Comparison of ENCODE assay signal across 18 mouse cellular contexts in the genomic region with DNA sequence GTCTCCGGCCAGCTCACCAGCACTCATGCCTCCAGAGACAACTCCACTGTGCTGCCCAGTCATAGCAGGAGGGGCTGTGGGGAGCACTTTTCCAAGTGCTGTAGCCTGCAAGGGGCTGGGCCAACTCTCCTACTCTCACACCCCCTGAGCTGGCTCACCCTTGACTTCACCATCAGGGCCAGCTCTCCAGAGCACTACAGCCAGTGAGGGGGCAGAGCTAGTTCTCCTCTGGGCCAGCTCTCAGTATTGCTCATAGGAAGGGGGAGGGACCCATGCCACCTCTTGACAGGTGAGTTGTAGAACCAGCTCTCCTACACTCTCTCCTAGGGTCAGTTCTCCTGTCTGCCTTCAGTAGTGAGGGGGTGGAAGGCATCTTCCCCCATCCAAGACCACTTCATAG.
DNase-seq lines count a peak whose midpoint lies in the region; ATAC-seq and TF ChIP-seq lines count a peak whose summit lies in the region.
"Had no signal": no experiment of that assay in that cellular context is flagged by ENCODE, and none has a peak within 500 bp of the region (broad histone marks: within the 10 kb centered on the region; RNA-seq: fewer than 3 reads in every experiment).

No protein-coding gene starts in this region.

- TF ChIP-seq CTCF in lung, adult 2 months (IDR thresholded peaks at IDR 0.05; ENCODE audit: insufficient read depth, low read length), result no peak

- 100% methylated on average over 1 of the region's 1 CpGs for WGBS in intestine, embryonic 14.5 days
- 95% methylated on average over 1 of the region's 1 CpGs for WGBS in intestine, embryonic 15.5 days
- 100% methylated on average over 1 of the region's 1 CpGs for WGBS in embryonic facial prominence, embryonic 15.5 days
- WGBS in lung, adult 2 months, result 66% methylated on average over 1 of the region's 1 CpGs
- WGBS in heart, embryonic 12.5 days, result 94% methylated on average over 1 of the region's 1 CpGs

- H3K27ac ChIP-seq in intestine, embryonic 14.5 days (ENCODE audit: low read depth), result no peak overlapping the region
- H3K27ac ChIP-seq in intestine, embryonic 15.5 days, result no peak overlapping the region
- no peak overlapping the region for H3K27ac ChIP-seq in embryonic facial prominence, embryonic 15.5 days (replicated peaks)
- H3K27ac ChIP-seq in heart, embryonic 12.5 days (ENCODE audit: poor library complexity, severe bottlenecking), result no peak overlapping the region
- H3K27ac ChIP-seq: heart, embryonic 15.5 days had no signal

- no peak for TF ChIP-seq POLR2A in lung, adult 2 months (IDR thresholded peaks at IDR 0.05; ENCODE audit: borderline replicate concordance, extremely low read depth, low read depth, low read length)

- no peaks in the 10 kb centered on the region for H3K36me3 ChIP-seq in intestine, embryonic 14.5 days (ENCODE audit: control insufficient read depth, insufficient read depth, low read length)
- no peaks in the 10 kb centered on the region for H3K36me3 ChIP-seq in intestine, embryonic 15.5 days
- H3K36me3 ChIP-seq in embryonic facial prominence, embryonic 15.5 days, result no peaks in the 10 kb centered on the region
- H3K36me3 ChIP-seq in heart, embryonic 12.5 days, result no peaks in the 10 kb centered on the region
- H3K36me3 ChIP-seq: heart, embryonic 15.5 days had no signal

- no peak overlapping the region for H3K9ac ChIP-seq in intestine, embryonic 14.5 days (ENCODE audit: low read length)
- no peak overlapping the region for H3K9ac ChIP-seq in intestine, embryonic 15.5 days
- no peak overlapping the region for H3K9ac ChIP-seq in embryonic facial prominence, embryonic 15.5 days
- H3K9ac ChIP-seq in heart, embryonic 12.5 days, result no peak overlapping the region
- H3K9ac ChIP-seq: heart, embryonic 15.5 days; liver, postnatal 0 days had no signal

- no peak overlapping the region for H3K4me3 ChIP-seq in intestine, embryonic 14.5 days (ENCODE audit: low read depth, low read length)
- H3K4me3 ChIP-seq in intestine, embryonic 15.5 days (replicated peaks), result no peak overlapping the region
- no peak overlapping the region for H3K4me3 ChIP-seq in embryonic facial prominence, embryonic 15.5 days (replicated peaks)
- H3K4me3 ChIP-seq in lung, adult 2 months (replicated peaks; ENCODE audit: extremely low read depth, low read depth, low read length), result no peak overlapping the region
- H3K4me3 ChIP-seq in heart, embryonic 12.5 days, result no peak overlapping the region
- H3K4me3 ChIP-seq: heart, embryonic 15.5 days had no signal

- H3K4me1 ChIP-seq in intestine, embryonic 14.5 days (replicated peaks; ENCODE audit: control insufficient read depth, insufficient read depth, low read length), result peaks cover 4% of the 10 kb centered on the region; the same call in 1 of the 2 replicates
- H3K4me1 ChIP-seq in intestine, embryonic 15.5 days (replicated peaks), result 0 out of 2 replicates have a peak, but pooled peaks cover 2% of the 10 kb centered on the region
- no peaks in the 10 kb centered on the region for H3K4me1 ChIP-seq in embryonic facial prominence, embryonic 15.5 days
- H3K4me1 ChIP-seq in lung, adult 2 months (ENCODE audit: control insufficient read depth, insufficient read depth, low read length), result peaks cover 2% of the 10 kb centered on the region; the same call in 1 of the 2 replicates
- peaks cover 34% of the 10 kb centered on the region for H3K4me1 ChIP-seq in heart, embryonic 12.5 days (replicated peaks)

- no peaks in the 10 kb centered on the region for H3K27me3 ChIP-seq in intestine, embryonic 14.5 days (replicated peaks; ENCODE audit: control insufficient read depth, insufficient read depth, low read length)
- H3K27me3 ChIP-seq in intestine, embryonic 15.5 days (replicated peaks), result no peaks in the 10 kb centered on the region
- H3K27me3 ChIP-seq in embryonic facial prominence, embryonic 15.5 days, result no peaks in the 10 kb centered on the region
- no peaks in the 10 kb centered on the region for H3K27me3 ChIP-seq in heart, embryonic 12.5 days (replicated peaks)
- H3K27me3 ChIP-seq: heart, embryonic 15.5 days had no signal

- no peak overlapping the region for H3K4me2 ChIP-seq in intestine, embryonic 14.5 days (ENCODE audit: low read length)
- no peak overlapping the region for H3K4me2 ChIP-seq in intestine, embryonic 15.5 days (replicated peaks)
- no peak overlapping the region for H3K4me2 ChIP-seq in embryonic facial prominence, embryonic 15.5 days (replicated peaks)
- H3K4me2 ChIP-seq in heart, embryonic 12.5 days, result no peak overlapping the region
- H3K4me2 ChIP-seq: heart, embryonic 15.5 days had no signal

- peak; percentile 37 for DNase-seq in intestine, embryonic 14.5 days (ENCODE audit: low spot score)
- DNase-seq in lung, adult 2 months, result peak; percentile 10
- DNase-seq in lung, postnatal 25 days (ENCODE audit: low spot score), result peak; percentile 36
- DNase-seq: cerebellum, adult 8-10 months; heart, adult 18-20 months; kidney, adult 11 months; kidney, postnatal 14 days; left cerebral cortex, postnatal 4 days; liver, postnatal 0 days; right cerebral cortex, adult 18-20 months; thymus, postnatal 25 days had no signal

- H3K9me3 ChIP-seq in intestine, embryonic 14.5 days (ENCODE audit: control insufficient read depth, low read length), result no peaks in the 10 kb centered on the region
- no peaks in the 10 kb centered on the region for H3K9me3 ChIP-seq in intestine, embryonic 15.5 days
- no peaks in the 10 kb centered on the region for H3K9me3 ChIP-seq in embryonic facial prominence, embryonic 15.5 days (replicated peaks)
- H3K9me3 ChIP-seq in heart, embryonic 12.5 days (replicated peaks), result no peaks in the 10 kb centered on the region
- H3K9me3 ChIP-seq: heart, embryonic 15.5 days had no signal

- no peak for ATAC-seq in intestine, embryonic 14.5 days (replicated peaks; ENCODE audit: low FRiP score, low TSS enrichment, low read depth)
- no peak for ATAC-seq in intestine, embryonic 15.5 days
- peak; percentile 52; the same call in 1 of the 2 replicates for ATAC-seq in embryonic facial prominence, embryonic 15.5 days (ENCODE audit: insufficient number of reproducible peaks, low FRiP score, low TSS enrichment, low read depth)
- no peak for ATAC-seq in CD4-positive, CD25-positive, alpha-beta regulatory T cell, adult 4 months
- no peak for ATAC-seq in heart, embryonic 12.5 days (ENCODE audit: insufficient number of reproducible peaks, low FRiP score)
- ATAC-seq: forebrain, embryonic 16.5 days; hindbrain, embryonic 16.5 days; liver, postnatal 0 days had no signal
